Mouse (Mus musculus) mesoderm, embryonic 11.5 days (tissue): Measurements from ENCODE around the gene Ly6g6d.

ENCODE experiments used
- DNase-seq: peaks from one replicate; pipeline ENCODE4 v3.0.0-alpha.2; 2012; ENCODE audit warnings: low read depth, low spot score

The Ly6g6d gene

GRCm38 (mm10) chr17:35100196-35100765 is 22.4 kb upstream of the Ly6g6d start:
- DNase-seq = no peak

GRCm38 (mm10) chr17:35097164-35097655 is 19.3 kb upstream of the Ly6g6d start:
- no peak for DNase-seq

- no peak for DNase-seq
Observed at GRCm38 (mm10) chr17:35096597-35096996, 18.7 kb upstream of the Ly6g6d start.

- no peak for DNase-seq
Observed at GRCm38 (mm10) chr17:35094475-35095365, 16.9 kb upstream of the Ly6g6d start.

- DNase-seq = no peak
Observed at GRCm38 (mm10) chr17:35092403-35093198, 14.7 kb upstream of the Ly6g6d start.

- no peak for DNase-seq
Observed at GRCm38 (mm10) chr17:35090166-35090932, 12.5 kb upstream of the Ly6g6d start.

- DNase-seq = peak; percentile 94
Observed at GRCm38 (mm10) chr17:35088825-35089644, 11.2 kb upstream of the Ly6g6d start, which contains the start of gene Abhd16a. Abhd16a (plus strand) TSS chr17:35089263.

GRCm38 (mm10) chr17:35088151-35088550 is 10.3 kb upstream of the Ly6g6d start:
- no peak for DNase-seq

- no peak for DNase-seq
Observed at GRCm38 (mm10) chr17:35085208-35085865, 7.5 kb upstream of the Ly6g6d start, which contains the start of gene Ly6g6f. Ly6g6f (minus strand) TSS chr17:35085610.

DNA sequence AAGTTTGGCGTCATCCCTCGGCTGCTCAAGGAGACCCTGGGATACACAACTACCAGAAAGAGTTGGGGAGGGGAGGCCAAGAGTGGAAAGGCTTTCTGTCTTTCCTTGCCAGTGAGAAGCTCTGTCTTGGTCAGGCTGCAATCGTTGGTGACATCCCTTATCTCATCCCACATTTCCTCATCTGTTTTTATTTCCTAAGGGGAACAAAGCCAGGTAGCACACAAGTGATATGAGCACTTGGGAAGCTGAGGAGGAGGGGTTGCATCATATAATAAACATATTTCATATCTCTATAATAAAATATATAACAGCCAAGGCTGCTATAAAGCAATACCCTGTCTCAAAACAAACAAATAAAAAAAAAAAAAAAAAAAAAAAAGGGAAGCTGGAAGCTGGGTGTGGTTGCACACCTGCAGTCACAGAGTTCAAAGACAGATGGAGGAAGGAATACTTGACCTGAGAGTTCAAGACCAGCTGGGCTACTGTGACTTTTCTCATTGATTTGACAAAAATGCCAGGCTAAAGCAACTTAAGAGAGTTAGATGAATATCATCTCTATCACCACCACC is 6.1 kb upstream of the Ly6g6d start:
- no peak for DNase-seq

GRCm38 (mm10) chr17:35082841-35083576 is 5.1 kb upstream of the Ly6g6d start:
- no peak for DNase-seq

DNA sequence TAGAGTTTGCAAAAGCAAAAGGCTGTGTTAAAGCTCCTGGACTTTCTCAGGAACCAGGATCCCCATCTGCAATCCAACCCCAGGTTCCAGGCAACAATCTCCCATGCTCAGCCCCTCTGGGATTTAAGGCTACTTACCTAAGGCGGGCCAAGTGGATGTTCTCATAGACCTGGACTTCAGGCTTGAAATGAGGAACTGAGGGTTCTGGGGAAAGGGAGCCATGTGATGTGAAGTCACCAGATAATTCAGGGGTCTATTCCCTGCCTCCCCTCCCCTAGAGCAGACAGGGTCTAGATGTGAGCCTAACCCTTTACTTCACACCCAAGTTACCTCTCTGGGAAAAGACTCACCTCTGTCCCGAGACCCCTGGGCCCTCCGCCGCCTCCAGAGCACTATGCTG is 2.8 kb upstream of the Ly6g6d start:
- DNase-seq = no peak

GRCm38 (mm10) chr17:35080248-35080647 is 2.4 kb upstream of the Ly6g6d start:
- DNase-seq = no peak

DNA sequence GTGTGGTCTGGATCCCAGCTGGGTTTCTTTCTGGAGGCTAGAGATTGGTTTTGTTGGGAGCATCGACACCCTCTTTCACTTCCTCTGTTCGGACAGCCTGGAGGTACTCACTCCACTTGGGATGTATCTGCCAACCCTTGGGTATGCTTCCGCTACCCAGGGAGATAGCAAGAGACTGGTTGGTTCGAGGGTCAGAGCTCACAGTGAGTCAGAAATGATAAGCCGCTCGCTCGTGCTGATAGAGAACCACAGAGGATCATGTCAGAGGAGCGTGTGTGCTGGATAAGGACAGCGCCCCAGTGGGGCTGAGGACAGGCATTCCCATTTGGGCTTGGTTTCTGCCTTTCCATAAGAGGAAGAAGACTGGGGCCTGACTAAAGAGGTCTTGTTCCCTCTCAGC is 1.9 kb upstream of the Ly6g6d start:
- DNase-seq = no peak

DNA sequence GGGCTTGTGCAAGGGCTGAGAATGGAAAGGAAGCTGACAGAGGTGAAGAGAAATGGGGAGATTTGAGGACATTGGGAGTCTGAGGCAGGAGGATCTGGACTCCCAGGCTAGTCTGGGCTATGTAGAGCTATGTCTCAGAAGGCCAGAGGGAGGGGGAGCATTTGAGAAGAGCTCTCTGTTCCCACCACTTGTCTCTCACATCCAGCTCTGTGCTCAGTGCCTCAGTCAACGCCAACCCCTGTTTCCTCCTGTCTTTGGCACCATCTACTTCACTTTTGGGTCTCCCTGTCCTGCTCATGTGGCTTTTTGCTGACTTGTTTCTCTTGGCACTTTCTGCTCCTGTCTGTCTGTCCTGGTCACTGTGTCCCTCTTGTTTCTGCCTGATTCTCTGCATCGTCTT is 580 bp downstream of the Ly6g6d start:
- no peak for DNase-seq

DNA sequence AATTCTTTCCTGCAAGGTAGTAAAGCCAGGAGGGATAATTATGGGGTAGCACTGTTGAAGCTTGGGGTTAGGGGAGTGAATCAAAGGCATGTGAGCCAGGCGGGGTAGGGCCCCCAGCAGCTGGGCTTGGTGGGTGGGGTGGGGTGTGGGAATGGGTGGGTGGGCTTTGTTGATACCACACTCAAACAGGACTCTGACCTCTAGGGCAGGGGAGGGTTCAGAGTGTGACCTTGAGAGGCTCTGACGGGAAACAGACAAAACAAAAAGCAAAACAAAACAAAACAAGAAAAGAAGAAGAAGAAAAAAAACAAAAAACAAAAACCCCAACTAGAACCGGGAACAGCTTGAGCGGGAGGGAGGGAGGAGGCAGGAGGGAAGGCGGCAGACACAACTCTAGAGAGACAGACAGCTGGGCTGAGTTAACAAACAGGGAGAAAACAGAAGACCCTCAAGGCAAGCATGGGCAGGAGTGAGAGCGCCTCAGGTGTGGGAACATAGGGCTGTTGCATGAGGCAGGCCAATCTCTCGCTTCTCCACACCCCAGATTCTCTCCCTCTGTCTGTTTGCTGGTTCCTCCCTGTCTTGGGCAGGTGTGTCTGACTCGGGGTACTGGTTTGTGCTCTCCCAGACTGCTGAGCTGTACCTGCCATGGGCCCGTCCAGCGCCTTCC is 1.2 kb downstream of the Ly6g6d start, which contains the start of gene Ly6g6e:
TSS of gene Ly6g6e (plus strand) at position 396 of the 670 bp plus-strand sequence.
- DNase-seq = no peak

GRCm38 (mm10) chr17:35074097-35074496 is 3.8 kb downstream of the Ly6g6d start:
- no peak for DNase-seq

DNA sequence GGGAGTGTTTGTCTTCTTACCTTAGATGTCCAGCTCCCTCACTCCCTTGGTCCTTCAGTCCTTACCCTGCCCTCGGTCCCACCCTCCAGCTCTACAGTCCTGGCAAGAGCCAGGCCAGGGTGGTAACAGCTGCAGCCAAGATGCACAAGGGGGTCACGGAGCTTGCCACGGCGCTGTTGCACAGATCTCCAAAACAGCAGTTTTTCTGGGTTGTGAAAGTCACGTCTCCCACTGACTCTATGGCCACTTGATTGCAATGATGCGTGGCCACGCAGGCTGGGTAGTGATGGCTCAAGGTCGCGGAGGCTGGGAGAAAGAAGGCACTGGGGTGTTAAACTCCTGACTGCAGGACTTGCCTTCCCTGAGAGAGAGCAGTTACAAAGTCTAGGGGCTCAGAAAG is 6.4 kb downstream of the Ly6g6d start:
- no peak for DNase-seq
